Mouse (Mus musculus) embryonic facial prominence, embryonic 10.5 days (tissue): ENCODE data around the gene Sorbs2. TPM values are rescaled to one million over a fixed set of nuclear protein-coding genes. Genes with fewer than 3 reads are reported as not detected.

ENCODE experiments used
- DNase-seq: peaks from one replicate; pipeline ENCODE4 v3.0.0-alpha.2; 2017; ENCODE audit warnings: low spot score
- H3K27ac ChIP-seq: fragments of 300-500 bp; sonication (generic); replicated peaks from 2 replicates; pipeline ENCODE4 v1.5.1; 2016; ENCODE audit warnings: mild to moderate bottlenecking
- H3K27me3 ChIP-seq: fragments of 300-500 bp; sonication (generic); replicated peaks from 2 replicates; pipeline ENCODE4 v1.6.1; 2016; ENCODE audit warnings: low read depth, mild to moderate bottlenecking; ENCODE audit not compliant: poor library complexity, severe bottlenecking
- H3K36me3 ChIP-seq: fragments of 300-500 bp; sonication (generic); replicated peaks from 2 replicates; pipeline ENCODE4 v1.6.1; 2016; ENCODE audit warnings: mild to moderate bottlenecking, moderate library complexity
- H3K4me1 ChIP-seq: fragments of 300-500 bp; sonication (generic); 2 replicates; pipeline ENCODE4 v1.6.1; 2016
- H3K4me3 ChIP-seq: fragments of 300-500 bp; sonication (generic); 2 replicates; pipeline ENCODE4 v1.5.1; 2016; ENCODE audit warnings: mild to moderate bottlenecking, moderate library complexity
- H3K9me3 ChIP-seq: fragments of 300-500 bp; sonication (generic); 2 replicates; pipeline ENCODE4 v1.6.1; 2016; ENCODE audit warnings: mild to moderate bottlenecking
- WGBS: fragments of 180-500 bp; shearing (Covaris S2); methylation state at CpG from one replicate; pipeline ENCODE4 v1.1.7; 2016; 5-methylcytosine and 5-hydroxymethylcytosine counted together
- polyA plus RNA-seq: library from polyadenylated mRNA; unstranded; fragments of >200 nt; fragmentation: Nextera tagmentation; extraction: Ambion mirVana; gene quantifications from 2 replicates; pipeline ENCODE4 v1.2.1, GENCODE M21; 2016

Sorbs2 gene
- polyA plus RNA-seq, 1 experiment from 2014 or later = 25.2 TPM

DNA sequence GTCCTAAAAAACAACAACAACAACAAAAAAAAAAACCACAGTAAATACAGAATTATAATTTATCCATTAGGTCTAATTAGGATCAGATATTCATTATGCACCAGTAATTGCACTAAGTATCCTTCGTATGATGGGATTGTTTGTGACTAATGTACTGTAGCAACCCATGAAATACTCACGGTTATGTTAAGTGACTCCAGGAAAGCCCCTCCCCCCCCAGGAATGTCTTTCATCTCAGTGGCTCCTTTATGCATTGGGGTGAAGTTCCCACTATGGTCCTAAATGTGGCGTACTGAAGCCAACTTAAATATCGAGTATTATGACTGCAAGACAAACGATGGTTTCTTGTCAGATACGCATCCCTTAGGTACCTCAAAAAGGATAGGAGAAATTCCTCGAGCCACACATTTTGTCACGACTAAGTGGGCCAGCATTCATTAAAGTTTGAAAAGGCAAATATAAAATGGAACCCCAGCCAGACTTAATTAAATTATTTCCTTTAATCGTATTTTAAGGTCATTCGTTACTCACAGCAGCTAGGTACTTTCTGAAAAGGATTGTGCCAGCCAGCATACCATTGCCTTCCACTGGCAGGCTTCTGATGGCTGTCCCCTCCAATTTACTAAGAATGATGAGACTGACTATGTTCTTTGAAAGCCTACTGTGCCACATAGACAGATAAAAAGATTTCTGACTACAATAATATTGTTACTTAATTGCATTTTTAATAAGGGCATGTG, 169.7 kb downstream of the Sorbs2 start:
- DNase-seq = no peak
- no peak overlapping the region for H3K4me3 ChIP-seq
- H3K36me3 ChIP-seq = no peaks in the 10 kb centered on the region
- no peaks in the 10 kb centered on the region for H3K27me3 ChIP-seq
- H3K27ac ChIP-seq = no peak overlapping the region
- H3K4me1 ChIP-seq = peaks cover 11% of the 10 kb centered on the region
- 56% methylated on average over 10 of the region's 10 CpGs for WGBS
- no peaks in the 10 kb centered on the region for H3K9me3 ChIP-seq

DNA sequence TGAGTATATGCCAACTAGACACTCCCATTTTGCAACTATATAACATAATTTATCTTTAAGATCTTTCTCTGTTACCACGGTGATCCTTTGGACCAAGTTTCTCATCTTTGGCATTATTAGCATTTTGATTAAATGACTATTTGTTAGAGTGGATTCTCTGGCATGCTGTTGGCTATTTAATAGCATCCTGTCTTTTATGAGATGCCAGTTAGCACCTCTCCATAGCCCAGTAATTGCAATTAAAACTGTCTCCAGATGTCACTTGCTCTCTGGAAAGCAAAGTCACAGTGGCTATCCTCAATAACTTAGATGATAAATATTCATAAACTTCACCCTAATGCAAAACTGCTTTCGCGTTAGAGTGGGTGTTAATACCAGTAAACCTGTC, 170.3 kb downstream of the Sorbs2 start:
- Histone ChIP-seq H3K36me3 (no peaks in the 10 kb centered on the region), H3K27ac (no peak overlapping the region), H3K4me1 (peaks cover 11% of the 10 kb centered on the region), H3K4me3 (no peak overlapping the region), H3K9me3 (no peaks in the 10 kb centered on the region), H3K27me3 (no peaks in the 10 kb centered on the region)
- no peak for DNase-seq
- WGBS = 92% methylated on average over 3 of the region's 3 CpGs

DNA sequence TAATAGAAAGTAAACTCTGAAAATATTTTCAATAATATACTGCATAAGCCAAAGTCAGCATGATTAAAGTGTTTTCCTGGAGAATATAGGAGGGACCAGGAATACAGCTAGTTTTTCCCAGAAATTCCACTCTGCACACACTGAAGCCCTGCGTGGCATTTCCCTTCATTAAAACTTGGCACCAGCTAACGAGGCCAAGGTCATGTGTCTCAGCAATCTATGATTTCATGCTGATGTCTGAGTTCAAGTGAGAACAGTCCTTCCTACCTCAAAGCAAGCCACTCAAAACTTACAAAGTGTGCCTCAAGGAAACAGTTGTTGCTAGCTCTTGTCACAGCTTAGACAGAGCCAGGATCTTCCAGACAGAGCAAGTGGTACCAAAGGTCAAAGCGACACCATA, 173.6 kb downstream of the Sorbs2 start:
- Histone ChIP-seq H3K4me3 (no peak overlapping the region), H3K36me3 (no peaks in the 10 kb centered on the region), H3K9me3 (no peaks in the 10 kb centered on the region), H3K27me3 (no peaks in the 10 kb centered on the region), H3K27ac (no peak overlapping the region), H3K4me1 (peaks cover 6% of the 10 kb centered on the region)
- no peak for DNase-seq
- 83% methylated on average over 3 of the region's 3 CpGs for WGBS

DNA sequence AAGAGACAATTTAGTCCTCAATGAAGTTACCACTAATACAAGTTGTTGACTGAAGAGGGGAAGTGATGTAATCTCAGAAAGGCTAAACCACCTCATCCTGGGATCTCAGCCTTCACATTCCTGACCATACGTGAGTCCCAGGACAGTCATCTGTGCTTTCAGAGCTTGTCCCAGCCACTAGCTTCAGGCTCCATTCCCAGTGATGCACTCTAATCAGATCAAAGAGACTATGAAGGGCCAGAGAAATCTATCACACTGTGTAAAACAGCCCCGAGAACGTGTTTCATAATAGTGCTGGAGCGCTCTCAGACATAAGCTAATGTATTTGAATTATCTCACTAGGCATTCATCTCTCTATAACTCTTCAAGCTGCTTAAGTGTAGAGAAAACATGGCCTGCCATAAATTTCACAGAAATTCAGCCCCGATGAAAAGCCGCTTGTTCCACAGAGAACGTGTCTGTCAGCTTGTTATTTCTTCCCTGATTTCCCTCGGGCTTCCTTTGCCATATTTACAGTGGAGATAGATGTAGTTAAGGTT, 175.3 kb downstream of the Sorbs2 start:
- Histone ChIP-seq H3K27ac (no peak overlapping the region), H3K4me1 (0 out of 2 replicates have a peak, but pooled peaks cover 2% of the 10 kb centered on the region), H3K9me3 (no peaks in the 10 kb centered on the region), H3K36me3 (no peaks in the 10 kb centered on the region), H3K4me3 (no peak overlapping the region), H3K27me3 (no peaks in the 10 kb centered on the region)
- no peak for DNase-seq
- 87% methylated on average over 8 of the region's 8 CpGs for WGBS

DNA sequence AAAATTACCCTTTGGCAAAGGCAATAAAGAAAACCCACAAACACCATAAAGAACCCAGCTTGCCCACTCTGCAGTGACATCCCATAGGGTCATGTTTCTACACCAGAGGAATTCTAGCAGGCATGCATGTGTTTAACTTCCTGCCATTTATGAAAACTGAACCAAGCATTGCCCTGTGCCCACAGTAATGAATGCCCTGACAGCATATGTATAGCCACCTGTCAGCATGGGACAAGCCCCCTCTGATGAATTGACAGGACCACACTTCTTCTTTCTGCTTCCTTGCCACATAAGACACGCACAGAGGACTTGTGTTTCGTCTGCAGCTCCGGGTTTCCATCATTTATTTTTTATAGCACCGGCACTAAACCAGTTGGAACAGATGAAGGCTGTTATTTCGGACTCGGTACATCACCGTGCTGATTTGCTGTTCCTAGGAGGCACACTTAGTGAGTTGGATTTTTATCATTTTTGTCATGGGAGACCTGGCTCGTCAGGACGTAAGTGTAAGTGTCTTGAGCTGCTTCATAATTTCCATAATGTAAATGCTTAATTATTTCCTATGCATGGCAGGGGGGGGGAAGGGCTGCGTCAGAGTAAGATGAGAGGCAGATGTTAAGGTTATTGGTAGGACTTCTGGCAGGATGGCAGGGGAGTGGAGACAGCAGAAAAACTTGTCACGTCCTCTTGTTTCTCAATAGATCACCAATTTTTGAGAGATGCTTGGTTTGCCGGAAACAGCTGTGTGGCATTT, 180.5 kb downstream of the Sorbs2 start:
- DNase-seq = no peak
- H3K36me3 ChIP-seq = no peaks in the 10 kb centered on the region; the same call in 1 of the 2 replicates
- WGBS = 79% methylated on average over 12 of the region's 12 CpGs
- no peak overlapping the region for H3K4me3 ChIP-seq
- H3K4me1 ChIP-seq = 0 out of 2 replicates have a peak, but pooled peaks cover 9% of the 10 kb centered on the region
- H3K27ac ChIP-seq = no peak overlapping the region
- no peaks in the 10 kb centered on the region for H3K27me3 ChIP-seq
- H3K9me3 ChIP-seq = no peaks in the 10 kb centered on the region

DNA sequence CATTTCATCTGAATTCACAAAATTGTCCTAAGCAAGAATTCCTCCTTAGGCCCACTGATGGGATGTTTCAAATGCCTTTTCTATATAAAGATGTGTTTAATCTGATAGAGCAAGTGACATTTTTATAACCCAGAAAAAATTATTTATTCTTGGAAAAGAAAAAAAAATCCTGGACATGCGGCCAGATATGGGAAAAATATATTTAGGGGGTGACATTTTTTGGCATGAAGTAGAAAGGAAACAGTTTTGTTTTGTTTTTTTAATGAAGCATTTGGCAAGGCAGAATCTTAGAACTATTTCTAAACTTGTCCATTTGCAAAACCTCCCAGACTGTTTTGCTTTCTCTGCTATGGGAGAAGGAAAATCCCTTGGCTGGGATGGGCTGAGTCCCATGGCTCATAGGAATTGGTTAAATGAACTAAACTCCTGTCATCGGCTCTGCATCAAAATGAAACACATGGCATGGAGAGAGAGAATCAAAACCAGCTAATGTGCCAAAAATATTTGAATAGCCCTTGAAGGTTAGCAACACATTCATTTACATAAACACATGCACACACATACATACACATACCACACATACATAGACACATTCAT, 182.1 kb downstream of the Sorbs2 start:
- Histone ChIP-seq H3K36me3 (no peaks in the 10 kb centered on the region; the same call in 1 of the 2 replicates), H3K27me3 (no peaks in the 10 kb centered on the region), H3K27ac (no peak overlapping the region), H3K4me1 (0 out of 2 replicates have a peak, but pooled peaks cover 9% of the 10 kb centered on the region), H3K9me3 (no peaks in the 10 kb centered on the region), H3K4me3 (no peak overlapping the region)
- WGBS = 90% methylated on average over 2 of the region's 2 CpGs
- no peak for DNase-seq

DNA sequence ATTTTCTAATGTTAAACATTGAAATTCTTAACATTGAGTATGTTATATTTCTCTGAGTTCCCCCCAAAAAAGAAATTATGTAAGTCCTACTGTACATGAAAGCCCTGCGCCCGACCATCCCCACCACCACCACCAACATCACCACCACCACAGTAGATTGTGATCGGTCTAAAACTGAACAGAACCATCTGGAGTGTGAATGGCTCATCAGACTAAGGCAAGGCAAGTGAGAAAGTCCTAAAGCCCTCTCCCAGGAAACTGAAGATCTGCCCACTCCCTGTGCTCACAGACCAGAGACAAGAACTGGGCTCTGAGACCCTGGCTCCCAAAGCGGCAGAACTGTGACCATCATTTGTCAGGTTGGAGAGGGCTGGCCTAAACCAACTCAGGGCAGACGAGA, 192.5 kb downstream of the Sorbs2 start:
- no peak for DNase-seq
- no peaks in the 10 kb centered on the region for H3K4me1 ChIP-seq
- no peaks in the 10 kb centered on the region for H3K36me3 ChIP-seq
- whole genome bisulfite sequencing = 94% methylated on average over 5 of the region's 5 CpGs
- no peaks in the 10 kb centered on the region for H3K9me3 ChIP-seq
- H3K27me3 ChIP-seq = no peaks in the 10 kb centered on the region
- H3K4me3 ChIP-seq = no peak overlapping the region
- no peak overlapping the region for H3K27ac ChIP-seq

DNA sequence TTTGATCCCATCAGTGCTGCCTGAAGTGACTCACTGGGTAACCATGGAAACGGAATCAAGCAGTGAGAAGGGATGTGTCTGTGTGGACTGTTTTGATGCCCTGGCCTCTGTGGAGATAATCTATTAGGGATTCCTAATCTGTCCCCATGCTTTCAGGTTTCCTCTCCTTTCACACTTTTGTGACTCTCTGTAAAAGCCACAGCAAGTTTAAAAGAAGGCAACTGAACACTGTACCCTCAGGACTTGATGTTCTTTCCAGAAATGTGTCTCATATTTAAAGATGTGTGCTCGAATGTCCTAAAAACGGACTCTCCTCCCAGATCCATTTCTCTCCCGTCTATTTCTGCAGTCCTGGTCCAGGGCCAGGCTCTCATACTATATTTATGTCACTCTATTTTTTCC, 196.1 kb downstream of the Sorbs2 start:
- Histone ChIP-seq H3K27me3 (no peaks in the 10 kb centered on the region), H3K4me3 (no peak overlapping the region), H3K36me3 (no peaks in the 10 kb centered on the region), H3K27ac (no peak overlapping the region), H3K4me1 (no peaks in the 10 kb centered on the region), H3K9me3 (no peaks in the 10 kb centered on the region)
- 82% methylated on average over 4 of the region's 4 CpGs for WGBS
- no peak for DNase-seq

DNA sequence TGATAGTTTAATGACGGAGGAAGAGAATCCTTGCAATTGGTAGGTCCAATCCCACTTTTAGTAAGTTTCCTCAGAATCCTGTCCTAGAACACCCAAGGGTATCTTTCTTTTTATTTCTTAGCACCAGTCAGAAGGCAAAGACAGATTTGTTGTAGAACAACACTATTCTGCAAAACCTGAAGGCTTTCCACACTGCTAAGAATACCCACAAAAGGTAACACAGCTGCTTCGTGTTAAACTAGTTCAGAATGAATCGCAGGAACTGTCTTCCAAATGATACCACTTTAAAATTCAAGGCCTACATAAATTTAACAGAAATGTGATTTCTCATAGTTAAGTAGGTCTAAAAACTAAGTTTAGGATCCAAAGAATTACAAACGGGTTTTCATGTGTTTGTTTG, 201.5 kb downstream of the Sorbs2 start:
- no peaks in the 10 kb centered on the region for H3K4me1 ChIP-seq
- no peak overlapping the region for H3K27ac ChIP-seq
- H3K4me3 ChIP-seq = no peak overlapping the region
- WGBS = 82% methylated on average over 4 of the region's 4 CpGs
- no peaks in the 10 kb centered on the region for H3K36me3 ChIP-seq
- no peaks in the 10 kb centered on the region for H3K27me3 ChIP-seq
- no peaks in the 10 kb centered on the region for H3K9me3 ChIP-seq
- DNase-seq = no peak

DNA sequence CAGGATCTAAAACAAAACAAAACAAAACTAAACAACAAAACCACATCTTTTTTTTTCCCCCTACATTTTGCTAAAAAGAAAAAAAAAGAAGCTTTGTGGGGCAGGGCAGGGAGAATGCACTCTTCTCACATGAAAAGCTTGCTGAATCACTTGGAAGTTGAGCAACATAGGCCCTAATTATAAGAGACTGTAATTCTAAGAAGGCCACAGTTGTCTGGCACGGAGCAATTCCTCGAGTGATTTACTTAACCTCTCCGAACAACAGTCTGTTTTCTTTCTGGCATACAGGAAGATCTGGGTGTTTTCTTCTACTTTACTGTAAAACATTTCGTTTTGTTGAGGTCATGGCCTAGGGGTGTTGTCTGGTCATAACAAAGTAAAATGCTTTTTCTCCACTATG, 202.1 kb downstream of the Sorbs2 start:
- Histone ChIP-seq H3K27ac (no peak overlapping the region), H3K27me3 (no peaks in the 10 kb centered on the region), H3K36me3 (no peaks in the 10 kb centered on the region), H3K9me3 (no peaks in the 10 kb centered on the region), H3K4me3 (no peak overlapping the region), H3K4me1 (no peaks in the 10 kb centered on the region)
- WGBS = 68% methylated on average over 4 of the region's 4 CpGs
- no peak for DNase-seq

DNA sequence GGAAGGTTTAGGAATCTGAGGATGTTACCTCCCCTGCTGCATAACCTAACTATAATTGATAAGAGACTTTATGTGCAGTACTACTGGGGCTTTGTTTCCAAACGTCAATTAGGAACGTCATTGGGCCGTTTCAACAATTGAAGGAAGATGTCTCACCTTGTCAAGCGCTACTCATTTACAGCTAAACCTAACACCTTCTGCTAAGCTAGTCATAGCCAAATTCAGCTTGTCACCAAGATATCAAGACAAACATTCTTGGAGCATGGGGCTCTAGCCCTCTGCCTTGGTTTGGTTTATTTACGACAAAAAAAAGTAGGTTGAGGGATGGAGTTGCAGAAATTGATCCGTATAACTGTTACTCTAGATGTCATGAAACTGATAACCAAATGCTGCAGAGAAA, 205.0 kb downstream of the Sorbs2 start:
- WGBS = 92% methylated on average over 6 of the region's 6 CpGs
- no peak for DNase-seq
- H3K4me3 ChIP-seq = no peak overlapping the region
- no peaks in the 10 kb centered on the region for H3K36me3 ChIP-seq
- H3K27me3 ChIP-seq = no peaks in the 10 kb centered on the region
- H3K4me1 ChIP-seq = no peaks in the 10 kb centered on the region
- H3K9me3 ChIP-seq = no peaks in the 10 kb centered on the region
- no peak overlapping the region for H3K27ac ChIP-seq

DNA sequence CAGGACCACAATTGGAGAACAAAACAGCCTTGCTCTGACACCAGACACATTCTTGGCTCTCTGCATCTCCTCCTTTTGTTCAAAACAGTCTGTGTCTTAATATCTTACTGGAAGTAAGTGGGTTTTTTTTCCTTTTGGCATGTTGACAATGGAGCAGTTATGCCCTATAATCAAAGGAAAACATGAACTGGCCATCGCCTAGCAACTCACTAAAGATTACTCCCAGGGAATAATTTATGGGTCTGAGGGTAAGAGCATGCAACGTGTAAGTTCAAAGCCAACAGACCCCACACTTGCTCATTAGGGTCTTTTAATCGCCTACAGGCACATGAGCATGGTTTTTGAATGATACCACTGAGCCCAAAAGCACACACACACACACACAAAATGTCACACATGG, 207.2 kb downstream of the Sorbs2 start:
- 65% methylated on average over 3 of the region's 3 CpGs for WGBS
- no peaks in the 10 kb centered on the region for H3K36me3 ChIP-seq
- no peak overlapping the region for H3K4me3 ChIP-seq
- no peak for DNase-seq
- H3K4me1 ChIP-seq = no peaks in the 10 kb centered on the region
- no peak overlapping the region for H3K27ac ChIP-seq
- no peaks in the 10 kb centered on the region for H3K9me3 ChIP-seq
- H3K27me3 ChIP-seq = no peaks in the 10 kb centered on the region
